Mouse (Mus musculus): ENCODE data around the gene Olfr318.
"Not testable (repeated sequence)": the region's sequence is repeated elsewhere in the genome, so short reads cannot be mapped to it uniquely, and the experiment has no call there.

The Olfr318 gene

GRCm38 (mm10) chr11:58723914-58724313 lies at the start of gene Olfr318:
Gene Olfr318 (minus strand): TSS chr11:58724014.
- no peak for DNase-seq (ENCODE audit: low read depth, low spot score)

GRCm38 (mm10) chr11:58772888-58773287 lies 49.1 kb upstream of the Olfr318 start, which contains the start of gene Olfr315:
Gene Olfr315 (plus strand): TSS chr11:58773188.
- no peak for DNase-seq (ENCODE audit: low read depth, low spot score)

- DNase-seq (ENCODE audit: low read depth, low spot score), result no peak
These were observed 28.6 kb upstream of the Olfr318 start, which contains the start of gene Olfr316 for GRCm38 (mm10) chr11:58752434-58752833. Gene Olfr316 (plus strand): TSS chr11:58752734.

- peak; percentile 26 for DNase-seq (ENCODE audit: low read depth, low spot score)
These were observed 27.3 kb upstream of the Olfr318 start for GRCm38 (mm10) chr11:58751096-58751495.

- DNase-seq (ENCODE audit: low read depth, low spot score), result no peak
These were observed 15.0 kb upstream of the Olfr318 start, which contains the start of gene Olfr317 for GRCm38 (mm10) chr11:58738792-58739262. Gene Olfr317 (minus strand): TSS chr11:58739212.

- DNase-seq (ENCODE audit: low read depth, low spot score), result peak; percentile 6
These were observed 9.6 kb upstream of the Olfr318 start for GRCm38 (mm10) chr11:58733372-58733771.

GRCm38 (mm10) chr11:58727896-58728650 lies 4.3 kb upstream of the Olfr318 start:
- peak; percentile 28 for DNase-seq (ENCODE audit: low read depth, low spot score)

GRCm38 (mm10) chr11:58719701-58720100 lies 4.1 kb downstream of the Olfr318 start:
- DNase-seq (ENCODE audit: low read depth, low spot score), result no peak

GRCm38 (mm10) chr11:58717723-58718122 lies 6.1 kb downstream of the Olfr318 start:
- not testable (repeated sequence) for DNase-seq (ENCODE audit: low read depth, low spot score)

- no peak for DNase-seq (ENCODE audit: low read depth, low spot score)
These were observed 14.7 kb downstream of the Olfr318 start for GRCm38 (mm10) chr11:58709086-58709485.

GRCm38 (mm10) chr11:58698862-58699261 lies 25.0 kb downstream of the Olfr318 start, which contains the start of gene Olfr319:
Gene Olfr319 (plus strand): TSS chr11:58699162.
- no peak for DNase-seq (ENCODE audit: low read depth, low spot score)

GRCm38 (mm10) chr11:58680799-58681198 lies 43.0 kb downstream of the Olfr318 start, which contains the start of gene Olfr320:
Gene Olfr320 (plus strand): TSS chr11:58681099.
- no peak for DNase-seq (ENCODE audit: low read depth, low spot score)

- DNase-seq (ENCODE audit: low read depth, low spot score), result no peak
These were observed 52.0 kb downstream of the Olfr318 start for GRCm38 (mm10) chr11:58671825-58672224.

GRCm38 (mm10) chr11:58669252-58669651 lies 54.6 kb downstream of the Olfr318 start:
- DNase-seq (ENCODE audit: low read depth, low spot score), result peak; percentile 42
